Mouse (Mus musculus) inflammation-experienced regulatory T-cells, adult 6 months (primary cell): ENCODE measurements around the gene Zfp61. TPM values are rescaled to one million over a fixed set of nuclear protein-coding genes. Genes with fewer than 3 reads are reported as not detected.

Experiments
- ATAC-seq: one replicate; pipeline ENCODE4 v1.8.0; 2017
- polyA plus RNA-seq, 3 experiments: library from polyadenylated mRNA; unstranded; fragments of 100-300 nt; shearing (Covaris generic); gene quantifications; one replicate each; pipeline ENCODE4 v1.2.1; 2017

Zfp61 gene
- polyA plus RNA-seq, 3 experiments from 2014 or later, result 10.4 to 20.6 (median 19.0) TPM

DNA sequence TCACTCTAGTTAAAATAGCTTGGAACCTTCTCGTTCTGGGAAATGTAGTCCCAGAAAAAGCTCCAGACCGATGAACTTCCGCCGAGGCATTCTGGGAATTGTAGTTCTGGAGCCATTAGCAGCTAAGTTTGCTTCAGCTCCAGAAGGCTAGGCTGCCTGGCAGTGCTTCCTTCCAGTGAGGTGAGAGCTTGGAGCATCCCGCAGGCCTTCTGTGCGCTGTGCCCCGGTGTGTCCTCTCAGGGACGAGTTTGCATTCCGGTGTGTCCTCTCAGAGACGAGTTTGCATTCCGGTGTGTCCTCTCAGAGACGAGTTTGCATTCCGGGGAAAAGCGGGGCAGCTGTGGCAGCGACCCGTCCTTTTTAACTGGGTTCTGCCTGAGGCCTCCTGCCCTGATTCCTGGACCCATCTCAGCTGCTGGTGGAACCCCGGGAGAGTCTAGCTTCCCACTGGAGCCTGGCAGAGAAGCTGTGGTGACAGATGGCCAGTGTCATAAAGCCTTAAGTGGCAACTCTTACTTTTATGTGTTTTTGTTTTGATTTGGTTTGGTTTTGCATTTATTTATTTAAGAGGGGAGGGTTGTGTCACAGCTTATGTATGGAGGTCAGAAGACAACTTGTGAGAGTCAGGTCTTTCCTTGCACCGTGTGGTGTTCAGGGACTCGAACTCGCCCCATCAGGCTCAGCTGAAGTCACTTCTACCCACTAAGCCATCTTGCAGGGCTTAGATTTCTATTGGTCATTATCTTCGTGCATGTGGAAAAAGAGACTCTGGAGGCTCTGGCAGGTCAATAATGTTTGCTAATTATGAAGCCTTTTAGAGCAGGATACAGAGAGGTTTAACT lies 46.2 kb downstream of the Zfp61 start, which contains the start of gene Zfp108:
Zfp108 (plus strand) TSS at position 162 of the 842 bp plus-strand sequence.
- ATAC-seq, result peak; percentile 75

DNA sequence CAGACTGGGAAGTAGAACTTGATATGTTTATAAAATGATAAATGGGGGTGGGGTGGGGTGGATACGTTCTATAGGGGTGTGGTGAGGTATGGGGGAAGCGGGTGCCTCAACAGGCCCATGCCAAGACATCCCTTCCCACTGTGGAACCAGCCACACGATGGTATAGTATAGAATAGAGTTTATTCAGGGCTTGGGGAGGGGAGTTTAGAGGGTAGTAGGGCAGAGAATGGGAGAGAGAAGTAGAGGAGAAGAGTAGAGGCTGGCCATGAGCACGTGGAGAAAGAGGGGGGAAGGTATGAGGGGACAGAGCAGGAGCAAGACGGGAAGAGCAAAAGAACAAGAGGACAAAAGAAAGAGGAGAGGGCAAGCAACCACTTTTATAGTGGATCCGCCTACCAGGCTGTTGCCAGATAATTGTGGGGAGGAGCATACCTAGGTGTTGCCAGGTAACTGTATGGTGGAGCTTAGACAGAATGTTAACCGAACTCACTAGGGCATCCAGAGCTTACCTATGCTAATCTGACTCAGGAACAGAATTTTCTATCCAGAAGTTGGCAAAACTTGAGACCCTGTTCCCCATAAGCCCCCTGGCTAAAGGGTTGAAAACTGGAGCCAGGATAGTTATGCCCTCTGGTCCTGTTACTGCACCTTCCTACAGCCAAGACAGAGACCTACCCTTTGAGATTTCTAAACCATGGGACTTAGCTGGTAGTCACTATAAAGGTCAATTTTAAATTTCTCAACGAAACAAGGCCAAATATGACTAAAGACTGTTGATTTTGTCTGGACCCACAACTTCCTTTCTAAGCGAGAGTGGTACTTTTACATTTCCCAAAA lies 47.0 kb downstream of the Zfp61 start:
- no peak for ATAC-seq

Other genes with a start within 250 kb of the Zfp61 start
- under 1 TPM in 1 of 3 experiments, not detected in 2; 0.04 TPM for gene Vmn1r183, start 248.0 kb downstream of the Zfp61 start, polyA plus RNA-seq
- 10 to 100 TPM; 13.6 to 19.9 (median 17.2) TPM for gene Zfp180, start 219.3 kb downstream of the Zfp61 start, polyA plus RNA-seq
- gene Zfp112, start 188.9 kb downstream of the Zfp61 start, polyA plus RNA-seq, result 1 to 10 TPM in 1 of 3 experiments, under 1 TPM in 2; 0.44 to 1.1 (median 0.58) TPM
- gene Zfp235, start 167.1 kb downstream of the Zfp61 start, polyA plus RNA-seq, result 10 to 100 TPM; 14.7 to 18.5 (median 16.5) TPM
- gene Zfp114, start 126.2 kb downstream of the Zfp61 start, polyA plus RNA-seq, result 1 to 10 TPM in 2 of 3 experiments, under 1 TPM in 1; 0.75 to 2.1 (median 1.2) TPM
- gene Zfp111, start 89.8 kb downstream of the Zfp61 start, polyA plus RNA-seq, result 1 to 10 TPM; 1.2 to 1.3 (median 1.3) TPM
- 1 to 10 TPM; 1.4 to 2.3 (median 1.8) TPM for gene Zfp109, start 63.7 kb downstream of the Zfp61 start, polyA plus RNA-seq
- gene Zfp108, start 46.4 kb downstream of the Zfp61 start, polyA plus RNA-seq, result under 1 TPM in 1 of 3 experiments, not detected in 2; 0.29 TPM
- 1 to 10 TPM; 2.1 to 2.3 (median 2.2) TPM for gene Zfp93, start 30.8 kb downstream of the Zfp61 start, polyA plus RNA-seq
- 10 to 100 TPM in 2 of 3 experiments, 1 to 10 TPM in 1; 6.6 to 13.0 (median 12.6) TPM for gene Zfp94, start 15.4 kb upstream of the Zfp61 start, polyA plus RNA-seq
- not detected for gene Tescl, start 32.7 kb upstream of the Zfp61 start, polyA plus RNA-seq
- gene Lypd5, start 48.0 kb upstream of the Zfp61 start, polyA plus RNA-seq, result not detected
- gene Kcnn4, start 69.0 kb upstream of the Zfp61 start, polyA plus RNA-seq, result 100 to 1,000 TPM in 2 of 3 experiments, 10 to 100 TPM in 1; 79.1 to 131 (median 126) TPM
- gene Smg9, start 98.4 kb upstream of the Zfp61 start, polyA plus RNA-seq, result 10 to 100 TPM; 22.7 to 26.1 (median 23.6) TPM
- not detected for gene Irgc1, start 151.1 kb upstream of the Zfp61 start, polyA plus RNA-seq
- gene Plaur, start 161.3 kb upstream of the Zfp61 start, polyA plus RNA-seq, result 1 to 10 TPM in 2 of 3 experiments, under 1 TPM in 1; 0.62 to 1.6 (median 1.5) TPM
- gene Cadm4, start 180.8 kb upstream of the Zfp61 start, polyA plus RNA-seq, result not detected
- gene Zfp428, start 205.8 kb upstream of the Zfp61 start, polyA plus RNA-seq, result under 1 TPM in 1 of 3 experiments, not detected in 2; 0.33 TPM
- not detected for gene AC161166.1, start 211.2 kb upstream of the Zfp61 start, polyA plus RNA-seq
- 1 to 10 TPM in 2 of 3 experiments, under 1 TPM in 1; 0.79 to 1.2 (median 1.0) TPM for gene Irgq, start 229.5 kb upstream of the Zfp61 start, polyA plus RNA-seq
- not detected for gene Pinlyp, start 244.9 kb upstream of the Zfp61 start, polyA plus RNA-seq
- gene Xrcc1, start 245.1 kb upstream of the Zfp61 start, polyA plus RNA-seq, result 10 to 100 TPM; 24.2 to 34.4 (median 31.8) TPM